Mouse (Mus musculus) small intestine, adult 10 weeks (tissue): ENCODE data around the gene Fermt3. TPM values are rescaled to one million over a fixed set of nuclear protein-coding genes. Genes with fewer than 3 reads are reported as not detected.

Source experiments
- polyA plus RNA-seq: library from polyadenylated mRNA; stranded (reverse); fragments of 350-450 nt; fragmentation: Illumina TruSeq; extraction: RNeasy Lipid Tissue Mini Kit (QIAGEN cat#74804); gene quantifications from one replicate; pipeline ENCODE4 v1.2.3, GENCODE M21; 2014; ENCODE audit warnings: low replicate concordance

Fermt3 gene
- polyA plus RNA-seq, result 0.15 TPM

DNA sequence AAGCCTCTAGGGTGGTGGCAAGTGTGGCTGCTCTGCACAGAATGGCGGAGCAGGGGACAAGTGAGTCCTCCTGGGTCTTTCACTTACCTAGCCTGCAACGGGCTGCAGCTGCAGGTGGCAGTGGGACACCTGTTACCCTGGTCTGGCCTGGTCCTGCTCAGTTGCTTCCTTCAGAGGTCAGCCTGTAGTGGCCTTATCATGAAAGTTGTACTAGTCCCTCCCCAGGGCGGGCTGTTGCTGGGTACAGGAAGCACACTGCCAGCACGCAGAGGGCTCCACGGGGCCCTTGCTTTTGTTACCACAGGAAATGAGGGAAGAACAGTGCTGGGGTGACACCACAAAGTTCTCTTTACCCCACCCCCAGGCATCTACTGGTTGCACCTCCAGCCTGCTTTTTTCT lies at the start of gene Fermt3:
TSS of gene Fermt3 (minus strand) at position 279 of the 400 bp plus-strand sequence.

DNA sequence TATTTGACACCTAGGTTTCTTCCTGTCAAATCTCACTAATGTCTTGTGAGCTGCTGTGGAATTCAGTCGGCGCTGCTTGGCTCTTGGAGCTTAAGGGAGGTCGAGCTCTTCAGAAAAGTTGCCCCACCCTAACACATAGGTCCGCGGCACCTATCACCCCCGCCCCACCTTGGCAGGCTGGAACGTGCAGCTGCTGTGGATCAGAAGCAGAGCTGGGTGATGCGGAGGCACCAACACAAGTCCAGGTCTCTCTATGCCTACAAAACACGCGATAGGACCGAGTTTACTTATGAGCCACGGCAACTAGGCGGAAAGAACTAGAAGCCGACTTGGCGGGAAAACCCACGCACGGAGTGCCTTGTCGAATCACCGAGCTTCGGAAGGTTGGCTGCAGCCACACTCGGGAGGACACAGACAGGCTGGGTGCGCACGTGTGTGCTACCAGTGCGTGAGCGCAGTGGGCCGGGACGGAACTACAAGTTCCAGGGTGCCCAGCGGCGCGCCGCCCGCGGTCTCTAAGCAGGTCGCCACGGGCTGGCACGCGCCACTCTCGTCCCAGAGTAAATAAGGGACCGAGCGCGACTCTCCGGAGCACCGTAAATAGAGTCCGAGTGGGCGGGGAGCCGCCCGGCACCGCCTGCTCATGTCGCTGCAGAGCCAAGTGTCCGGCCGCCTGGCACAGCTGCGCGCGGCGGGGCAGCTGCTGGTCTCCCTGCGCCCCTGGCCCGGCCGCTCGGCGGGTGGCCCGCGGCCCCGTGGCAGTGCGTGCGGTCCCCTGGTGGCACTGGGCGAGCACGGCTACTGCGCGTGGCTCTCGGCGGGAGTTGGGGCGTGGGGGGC lies 37.2 kb upstream of the Fermt3 start, which contains the start of gene Macrod1:
TSS of gene Macrod1 (plus strand) at position 563 of the 840 bp plus-strand sequence.

DNA sequence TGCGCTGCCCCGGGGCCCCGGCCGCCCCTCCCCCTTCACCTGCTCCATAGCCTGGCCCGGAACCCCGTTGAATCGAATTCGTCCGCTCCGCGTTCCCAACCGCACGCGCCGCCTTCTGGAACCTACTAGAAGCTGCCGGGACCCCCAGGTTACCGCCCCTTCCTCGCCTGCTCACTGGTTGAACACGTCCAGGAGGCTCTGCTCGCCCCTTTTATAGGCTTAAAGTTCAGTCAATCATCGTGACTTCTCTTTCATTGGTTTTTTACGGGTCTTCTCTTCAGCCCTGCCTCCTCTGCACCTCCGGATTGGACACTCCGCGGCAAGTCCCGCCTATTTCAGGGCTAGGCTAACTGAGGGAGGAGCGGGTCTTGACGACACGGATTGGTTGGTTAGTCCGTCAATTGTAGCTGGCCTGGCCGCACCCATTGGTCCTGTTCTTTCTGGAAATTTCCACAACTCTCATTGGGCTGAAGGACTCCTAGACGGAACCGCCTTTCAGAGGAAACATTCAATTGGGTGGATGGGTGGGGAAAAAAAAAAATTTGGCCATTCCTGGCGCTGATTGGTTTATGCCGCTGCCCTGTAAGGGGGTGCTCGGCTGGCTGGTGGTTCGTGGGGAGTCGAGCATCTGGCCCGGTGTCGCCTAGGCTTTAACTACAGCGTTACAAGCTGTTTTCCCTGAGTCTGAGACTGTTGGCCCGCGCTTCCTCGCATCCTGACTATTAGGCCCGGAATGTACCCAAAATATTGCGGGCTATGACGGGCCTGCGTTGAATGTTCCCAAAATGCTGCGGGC lies 20.8 kb upstream of the Fermt3 start, which contains the start of gene Stip1:
TSS of gene Stip1 (minus strand) at position 127 of the 796 bp plus-strand sequence.

DNA sequence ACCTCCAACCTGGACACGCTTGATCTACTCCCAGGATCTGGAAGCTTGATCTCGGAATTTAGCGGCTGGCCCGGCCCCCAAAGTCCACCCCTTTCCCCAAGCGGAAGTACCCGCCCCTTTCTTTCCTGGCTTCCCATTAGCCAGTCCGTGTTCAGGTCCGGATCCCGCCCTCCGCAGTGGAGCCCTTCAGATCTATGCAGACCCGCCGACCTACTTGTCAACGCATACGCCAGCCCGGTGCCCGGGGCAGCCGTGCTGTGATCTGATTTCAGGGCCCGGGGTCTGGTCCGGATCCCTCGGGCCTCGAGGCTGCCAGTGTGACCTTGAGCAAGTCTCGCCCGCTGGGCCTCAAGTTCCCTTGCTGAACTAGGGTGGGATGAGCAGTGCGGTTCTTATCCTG lies 23.3 kb downstream of the Fermt3 start, which contains the start of the genes Nudt22 and Trpt1:
TSS of gene Nudt22 (minus strand) at position 112 of the 400 bp plus-strand sequence.
TSS of gene Trpt1 (plus strand) at position 126 of the 400 bp plus-strand sequence.

DNA sequence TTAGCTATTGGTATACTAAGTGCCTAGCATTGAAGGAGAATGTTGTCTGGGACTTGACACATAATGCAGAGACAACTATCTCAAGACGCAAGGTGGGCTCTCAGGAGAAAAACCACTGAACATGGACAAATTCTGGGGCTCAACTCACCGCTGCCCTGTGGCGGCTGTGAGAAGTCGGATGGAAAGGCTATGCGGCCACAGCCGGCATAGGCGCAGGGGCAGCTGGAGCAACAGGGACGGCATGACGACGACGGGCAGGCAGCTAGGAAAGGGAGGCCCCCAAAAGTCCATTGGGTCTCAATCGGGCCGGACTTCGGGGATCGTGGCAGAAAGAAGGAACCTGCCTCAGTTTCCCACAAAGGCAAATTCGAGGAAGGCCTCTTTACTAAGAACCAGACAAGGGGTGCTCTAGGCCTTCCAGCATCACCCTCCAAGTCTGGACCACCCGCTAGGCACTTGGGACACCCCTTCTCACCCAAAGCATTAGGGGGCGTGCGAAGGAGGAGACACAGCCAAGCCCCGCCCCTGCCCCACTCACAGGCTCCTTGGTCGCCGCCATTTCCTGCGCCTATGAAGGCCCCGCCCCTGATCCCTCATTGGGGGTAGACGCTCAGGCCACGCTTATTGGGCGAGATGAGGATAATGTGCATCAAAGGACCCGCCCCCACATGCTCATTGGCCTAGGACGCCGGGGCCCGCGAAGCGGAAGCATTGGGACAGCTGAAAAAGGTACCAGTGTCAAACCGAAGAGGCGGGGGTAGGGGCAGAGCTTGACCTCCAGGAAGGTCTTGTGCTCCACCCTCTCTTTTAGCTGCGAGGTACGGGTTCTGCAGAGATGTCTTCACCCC lies 27.0 kb downstream of the Fermt3 start, which contains the start of gene Dnajc4:
TSS of gene Dnajc4 (minus strand) at position 562 of the 848 bp plus-strand sequence.

GRCm38 (mm10) chr19:6987061-6987903 lies 32.0 kb downstream of the Fermt3 start, which contains the start of gene Vegfb:
Gene Vegfb, minus strand, starts transcription at chr19:6987651.

GRCm38 (mm10) chr19:6980381-6981093 lies 38.7 kb downstream of the Fermt3 start, which contains the start of gene Fkbp2:
Gene Fkbp2, minus strand, starts transcription at chr19:6980501.

GRCm38 (mm10) chr19:6975537-6976521 lies 43.4 kb downstream of the Fermt3 start, which contains the start of gene Plcb3:
Gene Plcb3, minus strand, starts transcription at chr19:6976470.

DNA sequence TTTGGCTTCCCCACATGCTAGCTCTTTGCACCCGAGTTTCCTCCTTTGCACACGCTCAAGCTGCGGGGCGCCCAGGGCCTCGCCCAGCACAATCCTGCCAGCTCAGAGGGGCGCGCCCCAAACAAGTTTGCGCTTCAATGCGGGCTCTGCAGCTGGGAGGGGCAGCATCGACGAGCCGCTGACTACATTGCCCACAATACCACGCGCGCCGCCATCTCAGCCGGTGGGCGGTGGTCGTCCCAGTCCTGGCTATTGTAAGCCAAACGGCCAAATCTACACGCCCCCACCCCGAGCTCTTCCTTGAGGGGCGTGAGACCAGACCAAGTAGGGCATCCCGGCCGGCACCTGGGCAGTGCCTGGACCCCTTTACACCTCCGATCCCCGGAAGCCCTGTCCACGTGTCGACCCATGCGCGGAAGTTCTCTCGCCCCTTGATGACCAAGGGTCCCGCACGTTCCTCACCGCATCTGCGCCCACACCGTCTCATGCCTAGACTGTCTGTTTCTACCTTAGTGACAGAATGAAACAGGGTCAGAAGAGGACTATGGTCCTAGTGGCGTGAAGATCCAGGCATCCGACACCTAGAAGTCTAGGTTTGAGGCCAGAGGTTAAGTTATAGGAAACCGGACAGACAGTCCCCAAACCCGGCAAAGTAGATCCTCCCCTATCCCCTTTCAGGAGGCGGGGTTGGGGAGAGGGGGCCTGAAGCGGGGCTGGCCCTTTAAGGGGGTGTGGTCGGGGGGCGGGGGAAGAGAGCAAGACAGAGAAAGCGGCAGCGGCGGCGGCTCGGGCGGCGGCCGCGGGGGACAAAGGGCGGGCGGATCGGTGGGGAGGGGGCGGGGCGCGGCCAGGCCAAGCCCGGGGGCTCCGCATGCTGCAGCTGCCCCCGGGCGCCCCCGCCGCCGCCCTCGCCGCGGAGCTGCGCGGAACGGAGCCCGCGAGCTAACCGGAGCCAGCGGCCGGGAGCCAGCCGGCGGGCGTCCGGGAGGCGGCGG lies 44.8 kb downstream of the Fermt3 start, which contains the start of gene Ppp1r14b:
TSS of gene Ppp1r14b (plus strand) at position 758 of the 995 bp plus-strand sequence.

Other genes with a start within 250 kb of the Fermt3 start
- not detected for gene Rps6ka4, start 178.8 kb downstream of the Fermt3 start, polyA plus RNA-seq
- not detected for gene Ccdc88b, start 161.3 kb downstream of the Fermt3 start, polyA plus RNA-seq
- gene Trmt112, start 109.8 kb downstream of the Fermt3 start, polyA plus RNA-seq, result 6.8 TPM
- 30.6 TPM for gene Prdx5, start 109.4 kb downstream of the Fermt3 start, polyA plus RNA-seq
- gene Esrra, start 97.7 kb downstream of the Fermt3 start, polyA plus RNA-seq, result 16.2 TPM
- gene Catsperz, start 94.1 kb downstream of the Fermt3 start, polyA plus RNA-seq, result not detected
- not detected for gene Kcnk4, start 85.0 kb downstream of the Fermt3 start, polyA plus RNA-seq
- 0.41 TPM for gene Bad, start 77.6 kb downstream of the Fermt3 start, polyA plus RNA-seq
- gene Gpr137, start 77.0 kb downstream of the Fermt3 start, polyA plus RNA-seq, result not detected
- gene Ppp1r14b, start 44.5 kb downstream of the Fermt3 start, polyA plus RNA-seq, result 4.2 TPM
- gene Plcb3, start 43.0 kb downstream of the Fermt3 start, polyA plus RNA-seq, result 18.0 TPM
- gene Fkbp2, start 39.0 kb downstream of the Fermt3 start, polyA plus RNA-seq, result 7.6 TPM
- gene Vegfb, start 31.8 kb downstream of the Fermt3 start, polyA plus RNA-seq, result 1.9 TPM
- not detected for gene Dnajc4, start 26.9 kb downstream of the Fermt3 start, polyA plus RNA-seq
- not detected for gene Nudt22, start 23.4 kb downstream of the Fermt3 start, polyA plus RNA-seq
- gene Trpt1, start 23.3 kb downstream of the Fermt3 start, polyA plus RNA-seq, result 0.41 TPM
- 19.6 TPM for gene Stip1, start 20.5 kb upstream of the Fermt3 start, polyA plus RNA-seq
- 1.7 TPM for gene Macrod1, start 37.3 kb upstream of the Fermt3 start, polyA plus RNA-seq
- gene Flrt1, start 86.3 kb upstream of the Fermt3 start, polyA plus RNA-seq, result not detected
- 7.0 TPM for gene Otub1, start 186.8 kb upstream of the Fermt3 start, polyA plus RNA-seq
- gene Cox8a, start 198.1 kb upstream of the Fermt3 start, polyA plus RNA-seq, result 78.7 TPM
- gene Naa40, start 221.7 kb upstream of the Fermt3 start, polyA plus RNA-seq, result 7.6 TPM
- gene Rcor2, start 247.9 kb upstream of the Fermt3 start, polyA plus RNA-seq, result not detected